Comparison of ENCODE assay signal across 9 mouse cellular contexts in the genomic region with DNA sequence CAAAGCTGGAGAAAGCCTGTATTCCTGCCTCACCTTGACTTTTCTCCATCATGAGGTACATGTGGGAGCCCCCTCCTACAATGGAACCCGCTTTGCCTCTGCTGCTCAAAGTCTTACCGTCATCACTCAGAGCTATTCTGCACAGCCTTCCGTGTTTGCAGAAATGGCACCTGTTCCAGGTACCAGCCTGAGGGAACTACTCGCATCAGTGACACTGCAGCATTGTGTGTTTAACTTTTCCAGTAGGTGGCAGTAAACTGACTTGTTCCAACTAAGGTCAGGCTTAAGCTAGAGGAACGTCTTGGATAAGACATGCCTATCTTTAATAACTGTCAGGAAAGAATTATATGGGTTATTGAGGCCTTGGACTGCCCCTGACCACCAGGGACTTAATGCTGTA.
A peak's percentile ranks its signal among the peaks of the same experiment; 100 is the strongest.
DNase-seq lines count a peak whose midpoint lies in the region; ATAC-seq and TF ChIP-seq lines count a peak whose summit lies in the region.
"Had no signal": no experiment of that assay in that cellular context is flagged by ENCODE, and none has a peak within 500 bp of the region (broad histone marks: within the 10 kb centered on the region; RNA-seq: fewer than 3 reads in every experiment).

No protein-coding gene starts in this region.

- H3K36me3 ChIP-seq in limb, embryonic 14.5 days (ENCODE audit: control insufficient read depth, insufficient read depth, low read length) = no peaks in the 10 kb centered on the region
- H3K36me3 ChIP-seq in limb, embryonic 10.5 days = no peaks in the 10 kb centered on the region
- H3K36me3 ChIP-seq: liver, embryonic 15.5 days had no signal

- H3K4me1 ChIP-seq in limb, embryonic 14.5 days (ENCODE audit: control insufficient read depth, insufficient read depth, low read length) = no peaks in the 10 kb centered on the region
- H3K4me1 ChIP-seq in limb, embryonic 10.5 days = peaks cover 7% of the 10 kb centered on the region
- H3K4me1 ChIP-seq: liver, embryonic 15.5 days had no signal

- no peak overlapping the region for H3K9ac ChIP-seq in limb, embryonic 14.5 days (ENCODE audit: low read depth, low read length, severe bottlenecking)
- H3K9ac ChIP-seq: liver, embryonic 15.5 days had no signal

- WGBS in limb, embryonic 14.5 days = 42% methylated on average over 5 of the region's 5 CpGs
- WGBS in limb, embryonic 10.5 days = 54% methylated on average over 5 of the region's 5 CpGs

- no peak overlapping the region for H3K27ac ChIP-seq in limb, embryonic 14.5 days (replicated peaks; ENCODE audit: low read depth, low read length)
- H3K27ac ChIP-seq in limb, embryonic 10.5 days = no peak overlapping the region
- H3K27ac ChIP-seq: liver, embryonic 15.5 days had no signal

- no peak for DNase-seq in cerebellum, postnatal 4 days (ENCODE audit: low spot score in 2 of 2)
- peak; percentile 67 for DNase-seq in limb, embryonic 14.5 days (ENCODE audit: low spot score)
- no peak for DNase-seq in limb, embryonic 10.5 days (ENCODE audit: low spot score)
- DNase-seq in cerebellum, adult 9-10 months = peak; percentile 76
- no peak for DNase-seq in yolk sac, embryonic 10.5 days (ENCODE audit: low spot score)
- DNase-seq in layer of hippocampus, adult 9-10 months (ENCODE audit: low spot score) = no peak

- ATAC-seq in cerebellum, adult (ENCODE audit: insufficient number of reproducible peaks, low FRiP score, low TSS enrichment) = peak; percentile 82
- ATAC-seq in limb, embryonic 14.5 days (ENCODE audit: low FRiP score, low read depth) = peak; percentile 34; the same call in 1 of the 2 replicates
- 0 out of 2 replicates have a peak, but pooled peaks have one; percentile 20 for ATAC-seq in megakaryocyte progenitor cell, adult 5-6 weeks (replicated peaks; ENCODE audit: poor library complexity)

- no peak overlapping the region for H3K4me3 ChIP-seq in limb, embryonic 14.5 days (replicated peaks; ENCODE audit: low read length)
- no peak overlapping the region for H3K4me3 ChIP-seq in limb, embryonic 10.5 days
- H3K4me3 ChIP-seq: liver, embryonic 15.5 days had no signal

- no peak for TF ChIP-seq POLR2A in limb, embryonic 14.5 days (IDR thresholded peaks at IDR 0.05; ENCODE audit: borderline replicate concordance, extremely low read depth, insufficient read depth, insufficient read length)

- no peak overlapping the region for H3K4me2 ChIP-seq in limb, embryonic 14.5 days (replicated peaks; ENCODE audit: low read depth, low read length, severe bottlenecking)
- H3K4me2 ChIP-seq: liver, embryonic 15.5 days had no signal

- no peaks in the 10 kb centered on the region for H3K9me3 ChIP-seq in limb, embryonic 14.5 days (ENCODE audit: control insufficient read depth, low read length)
- H3K9me3 ChIP-seq in limb, embryonic 10.5 days (replicated peaks) = no peaks in the 10 kb centered on the region
- H3K9me3 ChIP-seq: liver, embryonic 15.5 days had no signal

- H3K27me3 ChIP-seq in limb, embryonic 14.5 days (ENCODE audit: control insufficient read depth, insufficient read depth, low read length) = no peaks in the 10 kb centered on the region
- H3K27me3 ChIP-seq in limb, embryonic 10.5 days (ENCODE audit: low read depth, poor library complexity, severe bottlenecking) = no peaks in the 10 kb centered on the region
- H3K27me3 ChIP-seq: liver, embryonic 15.5 days had no signal

Comparison
In these comparisons a context has a peak if more than half of its experiments do, and no peak if none do; other contexts are left out.
1. DNase-seq: peak in limb, embryonic 14.5 days (single experiment) and cerebellum, adult 9-10 months (single experiment); none in cerebellum, postnatal 4 days (0 of 2), limb, embryonic 10.5 days (single experiment), yolk sac, embryonic 10.5 days (single experiment) and layer of hippocampus, adult 9-10 months (single experiment).
2. ATAC-seq: peak in every context shown above with its lines; median percentile 82 in cerebellum, adult; 34 in limb, embryonic 14.5 days; 20 in megakaryocyte progenitor cell, adult 5-6 weeks.